Mouse (Mus musculus) cerebellum, adult 8-10 months (tissue): ENCODE measurements at regions not wholly inside any gene's neighbourhood (a gene's known extent, or its start where the extent isn't known, plus 50 kb on each side); places are given as distances from the start of the nearest gene placed in this dataset.

ENCODE experiments used
- DNase-seq: peaks from one replicate; pipeline ENCODE4 v3.0.0; 2022

DNA sequence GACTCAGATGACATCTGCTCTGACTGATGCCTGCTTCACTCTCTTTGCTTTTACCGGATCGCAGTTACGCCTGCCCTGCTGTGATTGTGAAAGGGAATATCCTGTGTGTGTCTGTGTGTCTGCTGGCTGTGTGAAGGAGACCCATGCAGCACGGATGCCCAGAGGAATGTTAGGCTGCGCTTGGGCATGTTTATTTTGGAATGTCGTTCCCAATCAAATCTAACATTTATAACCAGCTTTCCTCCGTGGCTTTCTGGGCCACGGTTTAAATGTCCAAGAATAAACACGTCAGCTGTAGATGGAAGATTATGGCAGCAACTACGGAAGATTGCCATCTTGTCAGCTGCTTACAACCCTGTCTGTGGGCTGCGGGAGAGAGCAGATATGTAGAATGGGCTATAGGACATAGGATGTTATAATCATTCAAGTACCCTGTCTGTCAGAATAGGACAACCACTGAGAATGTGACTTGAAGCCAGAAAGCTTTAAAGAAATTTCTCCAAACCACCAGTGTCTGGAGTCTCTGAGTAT is 464.5 kb downstream of the 1700129C05Rik start:
- no peak for DNase-seq

DNA sequence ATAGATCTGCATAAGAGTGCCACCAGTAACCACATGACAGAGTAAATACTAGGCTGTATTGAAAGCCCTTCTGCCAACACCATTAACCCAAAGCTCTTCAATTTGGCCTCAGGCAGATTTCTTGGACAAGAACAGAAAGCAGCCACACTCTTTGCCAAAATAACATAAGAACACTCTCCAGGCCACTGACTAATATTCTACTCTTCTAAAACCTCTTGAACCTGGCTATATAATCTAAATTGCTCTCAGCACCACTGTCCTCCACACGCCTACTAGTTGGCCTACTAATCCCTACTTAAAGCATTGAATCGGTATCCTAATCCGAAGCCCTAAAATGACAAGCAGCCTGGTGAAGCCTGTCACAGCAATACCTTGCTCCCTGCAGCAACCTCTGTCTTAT is 467.5 kb downstream of the 1700129C05Rik start:
- DNase-seq: no peak

DNA sequence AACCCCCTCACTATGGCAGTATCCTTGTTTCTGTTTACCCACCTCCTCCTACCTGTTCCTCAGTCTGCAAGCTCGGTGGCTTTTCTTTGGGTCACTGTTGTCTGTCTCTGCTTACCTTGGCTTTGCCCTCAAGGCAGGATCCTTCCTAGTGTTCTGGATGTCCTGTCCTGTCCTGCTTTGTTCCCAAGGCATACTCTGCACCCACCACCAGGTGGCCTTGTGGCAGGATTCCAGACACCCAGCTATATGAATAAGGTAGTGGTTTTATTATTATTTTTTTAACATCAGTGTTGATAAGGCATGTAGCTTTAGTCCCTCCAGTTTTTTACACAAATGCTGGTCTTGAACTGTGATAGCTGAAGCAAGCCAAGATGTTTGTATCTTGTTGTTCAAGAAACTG is 478.7 kb downstream of the 1700129C05Rik start:
- no peak for DNase-seq

DNA sequence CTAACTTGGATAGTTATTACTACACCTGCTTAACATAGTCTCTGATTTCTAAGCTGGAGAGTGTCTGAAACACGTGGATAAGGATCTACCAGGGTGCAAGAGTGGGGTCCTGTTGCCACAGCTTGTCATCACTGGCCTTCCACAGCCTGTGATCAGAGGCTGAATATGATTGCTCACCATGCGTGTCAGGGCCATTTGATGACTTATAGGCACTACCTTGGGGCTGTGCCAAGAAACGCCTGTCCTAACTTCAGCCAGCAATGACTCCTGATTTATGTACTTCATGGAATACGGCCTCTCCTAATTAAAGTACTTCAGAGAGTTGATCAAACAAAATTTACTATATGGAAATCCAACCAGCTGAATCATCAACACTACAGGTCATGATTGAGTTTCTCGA is 480.1 kb downstream of the 1700129C05Rik start:
- no peak for DNase-seq

DNA sequence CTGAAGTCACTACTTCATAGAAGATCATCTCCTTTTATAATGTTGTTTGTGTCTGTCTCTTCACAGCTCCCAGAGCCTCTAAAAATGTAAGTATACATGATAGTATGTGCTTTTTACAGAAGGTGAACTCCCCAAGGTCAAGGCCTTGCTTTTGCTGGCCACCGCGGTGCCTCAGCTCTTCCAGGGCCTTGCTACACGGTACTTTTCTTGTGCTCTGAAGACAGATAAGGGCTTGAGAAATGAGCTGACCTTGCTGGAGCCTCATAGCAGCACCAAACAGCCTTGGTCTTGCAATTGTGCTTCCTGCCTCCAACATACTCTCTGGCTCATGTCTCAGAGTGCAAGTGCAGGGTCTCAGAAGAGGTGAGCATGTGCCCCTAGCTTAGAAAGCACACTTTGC is 481.3 kb downstream of the 1700129C05Rik start:
- DNase-seq: no peak

DNA sequence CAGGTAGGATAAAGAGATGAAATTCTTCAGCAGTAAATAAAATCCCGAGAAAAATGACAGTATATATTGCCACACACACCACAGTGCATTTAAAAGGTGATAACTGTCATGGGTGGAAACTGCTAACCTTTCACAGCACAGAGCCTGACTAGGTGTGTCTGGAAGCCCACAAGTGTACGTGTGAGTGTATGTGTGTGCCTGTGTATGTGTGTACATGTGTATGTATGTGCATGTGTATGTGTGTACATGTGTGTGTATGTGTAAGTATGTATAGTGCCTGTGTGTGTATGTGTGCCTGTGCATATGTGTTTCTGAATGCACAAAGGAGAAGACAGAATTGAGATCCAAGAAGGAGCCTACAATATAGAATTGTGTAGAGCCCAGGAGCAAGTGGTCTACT is 485.4 kb downstream of the 1700129C05Rik start:
- no peak for DNase-seq

DNA sequence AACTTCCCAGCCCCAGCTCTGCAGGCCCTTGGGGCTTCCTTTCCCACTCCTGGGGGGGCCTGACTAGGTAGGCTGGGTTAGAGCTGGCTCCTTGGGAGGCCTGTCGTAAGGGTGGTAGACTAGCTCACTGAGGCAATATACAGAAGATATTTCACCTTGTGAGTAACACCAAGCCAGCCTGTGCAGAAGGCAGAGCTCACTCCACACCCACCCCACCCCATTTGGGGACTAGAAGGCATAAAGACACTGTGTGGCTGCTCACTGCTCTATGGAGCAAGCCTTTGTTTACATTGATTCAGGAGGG is 485.8 kb downstream of the 1700129C05Rik start:
- DNase-seq: no peak

DNA sequence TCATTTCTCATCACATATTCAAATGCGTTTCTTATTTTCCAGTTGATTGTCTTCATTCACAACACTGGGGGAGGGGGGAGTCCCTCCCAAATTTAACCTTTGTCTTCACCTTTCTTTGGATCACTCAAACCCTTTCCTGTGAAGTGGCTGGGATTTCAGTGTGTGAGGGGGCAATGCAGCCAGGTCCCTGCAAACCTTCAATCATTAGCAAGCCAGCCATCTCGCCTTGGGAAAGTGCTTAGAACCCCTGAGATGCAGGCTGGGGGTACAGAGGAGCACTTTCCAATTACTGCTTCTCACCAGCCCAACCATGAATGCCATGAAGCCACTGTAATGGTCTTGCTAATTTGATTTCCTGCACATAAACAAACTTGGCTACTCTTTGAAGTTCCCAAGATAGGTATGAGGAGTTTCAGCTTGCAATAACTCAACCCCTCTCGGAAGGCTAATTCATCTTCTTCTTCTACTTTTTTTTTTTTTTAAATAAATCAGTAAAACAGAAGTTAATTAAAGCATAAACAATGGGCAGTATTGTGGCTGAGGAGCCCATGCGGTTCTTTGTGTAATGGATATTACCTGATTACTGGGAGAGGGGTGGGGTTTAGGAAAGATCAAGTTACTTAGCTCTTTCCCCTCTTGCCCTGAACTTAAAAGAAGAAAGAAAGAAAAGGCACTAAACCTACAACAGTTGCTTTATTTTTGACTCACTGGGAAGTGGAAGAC is 486.3 kb downstream of the 1700129C05Rik start:
- no peak for DNase-seq

DNA sequence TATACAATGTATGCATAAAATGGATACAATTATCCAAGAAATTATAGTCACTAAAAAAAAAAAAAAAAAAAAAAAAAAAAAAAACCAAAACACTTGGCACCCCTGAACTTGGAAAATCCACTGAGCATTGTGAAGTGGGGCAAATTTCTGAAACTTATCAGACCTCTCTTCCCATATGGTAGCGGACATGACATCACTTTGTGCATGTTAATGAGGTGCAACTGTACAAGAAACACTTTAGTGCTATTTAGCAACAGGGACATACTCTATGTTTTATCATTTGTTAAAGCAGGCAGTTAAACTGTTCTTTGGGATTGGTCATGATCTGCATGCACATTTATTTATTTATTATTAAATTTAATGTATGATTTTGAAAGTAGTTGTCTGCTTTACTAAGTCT is 489.7 kb downstream of the 1700129C05Rik start:
- no peak for DNase-seq

DNA sequence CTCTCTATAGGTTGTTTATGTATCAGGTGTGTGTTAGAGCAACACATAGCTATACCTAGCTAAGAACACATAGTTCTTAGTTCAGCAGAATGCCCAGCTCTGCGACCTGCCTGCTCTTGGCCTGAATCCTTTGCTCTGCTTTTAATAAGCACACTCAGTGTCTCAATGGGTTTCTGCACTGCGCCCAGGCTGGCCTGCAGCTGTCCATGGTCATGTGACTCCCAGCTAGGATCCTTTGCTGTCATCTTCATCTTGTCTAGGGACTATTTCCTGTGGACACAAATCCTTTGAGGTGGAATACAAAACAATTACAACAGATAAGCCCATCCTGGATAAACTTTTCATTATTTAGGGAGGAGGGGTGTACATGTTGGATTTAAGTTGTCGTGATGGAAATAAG is 490.7 kb downstream of the 1700129C05Rik start:
- no peak for DNase-seq

DNA sequence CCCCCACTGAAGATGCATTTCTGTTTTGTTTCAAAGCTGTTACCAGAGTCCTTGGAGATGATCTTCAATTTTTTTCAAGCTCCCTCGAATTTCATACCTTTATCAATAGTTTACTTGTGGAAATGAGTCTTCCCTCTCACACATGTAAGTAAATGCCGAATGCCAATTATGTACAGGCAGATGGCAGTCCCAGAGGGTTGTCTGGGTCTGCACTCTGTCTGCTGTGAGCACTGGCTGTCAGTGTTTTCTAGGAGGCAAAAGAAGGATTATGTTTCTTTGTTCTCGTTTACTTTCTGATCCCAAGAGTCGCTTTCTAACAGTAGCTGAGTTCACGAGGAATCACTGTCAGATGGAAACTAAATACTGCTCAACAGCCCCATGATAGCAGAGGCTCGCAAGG is 491.5 kb downstream of the 1700129C05Rik start:
- DNase-seq: no peak

DNA sequence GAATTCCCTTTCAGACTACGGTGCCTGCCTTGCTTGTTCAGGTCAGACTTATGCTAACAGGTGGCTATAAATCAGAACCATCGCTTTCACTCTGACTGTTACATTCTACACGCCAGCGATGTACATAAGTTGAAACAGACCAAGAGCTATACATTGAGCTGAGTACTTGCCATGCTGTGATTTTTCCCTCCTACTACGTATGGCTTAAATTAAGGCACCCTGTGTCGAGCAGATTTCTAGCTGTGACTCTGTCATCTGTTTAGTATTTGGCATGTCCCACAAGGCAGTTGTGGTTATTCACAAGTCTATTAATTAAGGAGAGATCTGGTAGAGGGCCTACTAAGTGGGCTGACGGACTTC is 504.4 kb downstream of the 1700129C05Rik start:
- no peak for DNase-seq

DNA sequence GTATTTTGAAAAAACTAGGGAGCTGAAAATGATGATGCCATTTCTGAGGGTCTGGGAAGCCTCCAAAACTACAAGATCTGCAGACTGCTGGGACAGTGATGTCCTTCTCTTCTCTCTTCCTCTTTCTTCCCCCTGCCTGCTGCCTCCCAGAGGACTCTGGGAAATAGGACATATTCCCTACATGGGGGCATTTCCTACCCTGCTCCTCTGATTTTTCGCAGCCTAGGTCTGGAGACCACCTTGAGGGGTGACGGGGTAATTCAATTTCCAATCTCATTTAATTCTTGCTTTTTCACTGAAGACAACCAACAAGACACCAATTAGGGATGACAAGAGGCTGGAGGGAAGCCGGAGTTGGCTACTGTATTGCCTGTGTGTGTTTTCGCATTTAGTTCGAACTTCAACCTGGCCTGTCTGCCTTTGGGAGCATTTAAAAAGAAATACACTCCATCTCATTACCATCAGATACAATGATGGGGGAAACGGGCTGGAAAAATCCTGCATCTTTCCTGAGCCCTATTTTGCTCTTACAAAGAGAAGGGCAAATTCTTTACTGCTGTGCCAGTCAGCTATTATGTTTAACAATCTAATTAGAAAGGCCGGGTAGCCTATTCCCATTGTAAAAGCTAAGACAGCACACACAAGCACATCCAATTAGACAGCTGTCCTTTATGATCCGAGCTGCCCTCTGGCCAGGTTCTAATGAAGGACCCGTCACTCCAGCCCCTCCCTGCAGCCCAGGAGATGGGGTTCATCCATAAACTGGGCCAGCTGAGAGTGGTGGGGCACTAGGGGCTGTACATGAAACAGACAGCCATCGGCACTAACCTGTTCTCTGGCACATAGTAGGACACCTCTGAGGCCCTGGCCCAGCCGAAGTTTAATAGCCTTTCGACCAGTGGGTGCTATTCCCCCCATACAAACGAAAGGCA is 505.0 kb downstream of the 1700129C05Rik start:
- no peak for DNase-seq

DNA sequence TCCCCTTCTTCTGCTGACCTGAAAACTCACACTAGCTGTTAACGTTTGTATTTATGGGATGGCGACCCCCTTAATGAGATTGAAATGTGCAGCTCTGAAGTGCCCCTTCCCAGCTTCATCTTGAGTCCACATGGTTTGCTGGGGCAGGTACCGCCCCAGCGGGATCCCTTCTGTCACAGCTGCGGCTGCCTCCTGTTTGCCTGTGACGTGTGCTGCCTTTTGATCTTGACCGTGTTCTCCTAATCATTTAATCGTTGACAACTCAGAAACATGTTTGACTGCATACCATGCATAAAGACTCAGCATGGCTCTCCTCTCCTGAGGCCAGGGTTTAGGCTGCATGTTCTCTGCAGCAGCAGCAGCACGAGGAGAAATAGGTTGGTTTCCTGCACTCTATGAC is 511.5 kb downstream of the 1700129C05Rik start:
- no peak for DNase-seq

DNA sequence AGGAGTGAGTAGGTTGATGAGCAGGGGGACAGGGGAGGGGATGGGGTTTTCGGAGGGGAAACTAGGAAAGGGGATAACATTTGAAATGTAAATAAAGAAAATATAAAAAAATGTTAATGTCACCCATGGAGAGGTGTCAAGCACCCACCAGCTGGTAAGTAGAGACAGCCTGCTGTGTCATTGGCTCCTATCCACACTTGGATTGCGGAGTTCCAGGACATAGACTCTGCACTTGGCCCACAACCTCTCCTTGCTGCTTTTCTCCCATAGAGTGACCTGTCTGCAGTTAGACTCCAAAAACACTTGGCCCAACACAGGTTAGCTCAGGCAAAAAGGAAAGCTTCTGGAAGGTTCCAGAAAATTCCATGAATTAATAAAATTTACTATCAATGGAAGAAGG is 514.4 kb downstream of the 1700129C05Rik start:
- peak; percentile 16 for DNase-seq

DNA sequence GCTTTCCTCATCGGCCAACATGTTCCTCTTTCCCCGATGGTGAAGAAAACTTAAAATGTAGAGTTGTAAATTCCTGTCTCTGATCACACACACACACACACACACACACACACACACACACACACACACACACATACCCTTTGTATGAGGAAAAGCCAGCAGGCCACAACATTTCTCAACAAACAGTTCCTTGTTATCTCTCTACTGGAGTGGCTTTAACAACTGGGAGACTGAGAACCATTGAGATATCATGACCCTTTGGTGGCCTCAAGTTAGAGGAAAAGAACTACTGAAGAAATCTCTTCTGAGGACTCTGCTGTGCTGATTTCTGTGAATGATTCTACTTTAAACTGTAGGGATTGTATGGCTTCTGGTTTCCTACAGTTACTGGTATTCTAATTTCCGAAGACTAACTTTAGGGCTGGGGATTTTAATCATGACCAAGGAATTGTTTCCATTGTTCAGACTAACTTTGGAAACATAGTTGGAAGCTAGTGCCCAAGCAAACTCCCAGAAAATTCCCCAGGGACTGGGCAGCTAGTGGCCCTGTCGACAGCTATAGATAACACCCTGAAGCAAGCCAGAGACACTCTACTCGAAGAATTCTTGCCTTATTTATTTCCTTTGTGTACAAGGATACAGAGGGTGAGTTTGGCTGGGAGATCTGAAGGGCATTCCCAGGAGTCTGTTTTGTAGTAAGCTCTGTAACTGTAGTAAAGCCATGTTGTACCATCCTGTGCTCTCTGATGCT is 516.0 kb downstream of the 1700129C05Rik start:
- no peak for DNase-seq

DNA sequence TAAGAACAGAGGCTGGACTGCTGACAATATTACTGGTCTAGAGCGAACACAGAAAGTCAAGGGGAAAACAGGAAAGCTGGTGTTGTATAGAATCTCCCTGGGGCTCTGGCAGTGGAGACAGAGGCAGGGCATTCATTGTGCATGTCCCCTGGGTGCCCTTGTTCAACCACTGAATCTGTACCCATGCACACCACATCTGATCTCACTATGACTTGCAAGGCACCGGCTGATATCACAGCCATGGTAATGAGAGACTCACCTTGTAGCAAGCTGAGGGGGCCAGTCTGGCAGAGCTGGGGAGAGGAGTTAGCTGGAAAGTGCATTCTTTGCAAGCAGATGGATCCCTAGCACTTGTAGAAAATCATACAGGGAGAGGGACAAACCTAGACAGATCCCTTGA is 522.5 kb downstream of the 1700129C05Rik start:
- DNase-seq: no peak

DNA sequence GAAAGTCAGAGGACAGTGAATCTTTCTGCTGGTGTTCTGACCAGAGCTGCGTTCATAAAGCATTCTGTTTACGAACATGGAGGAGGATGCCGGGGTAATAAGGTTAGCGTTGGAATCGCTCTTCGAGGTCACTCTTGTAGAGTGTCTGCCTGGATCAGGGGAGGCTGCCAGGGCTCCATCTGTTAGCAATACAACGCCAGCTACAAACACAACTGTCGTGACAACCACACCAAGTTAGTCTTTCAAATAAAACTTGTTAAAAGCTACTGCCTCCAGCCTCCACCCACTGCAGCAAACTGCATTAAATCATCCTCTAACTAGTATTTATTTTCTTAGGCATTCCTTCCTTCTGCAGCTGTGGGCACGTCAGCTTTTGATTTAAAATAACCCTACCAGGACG is 525.0 kb downstream of the 1700129C05Rik start:
- DNase-seq: no peak

DNA sequence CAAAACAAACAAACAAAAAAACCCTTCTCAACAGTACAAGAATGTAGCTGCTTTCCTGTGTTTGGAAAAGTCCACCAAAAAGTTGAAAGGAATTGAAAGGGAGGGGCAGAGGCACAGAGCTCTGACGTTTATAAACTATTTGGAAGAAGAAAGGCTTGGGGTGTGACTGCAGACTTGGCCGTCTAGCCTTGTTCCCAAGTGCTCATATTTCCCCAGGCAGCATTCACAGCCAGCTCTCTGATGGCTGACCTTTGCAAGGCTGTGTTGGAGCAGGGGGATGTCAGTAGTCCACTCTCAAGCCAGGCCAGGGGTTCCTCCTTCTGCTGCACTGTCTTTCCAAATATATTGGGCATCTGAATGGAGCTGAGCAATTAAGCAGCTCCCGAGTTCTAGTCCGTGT is 534.5 kb downstream of the 1700129C05Rik start:
- DNase-seq: no peak

DNA sequence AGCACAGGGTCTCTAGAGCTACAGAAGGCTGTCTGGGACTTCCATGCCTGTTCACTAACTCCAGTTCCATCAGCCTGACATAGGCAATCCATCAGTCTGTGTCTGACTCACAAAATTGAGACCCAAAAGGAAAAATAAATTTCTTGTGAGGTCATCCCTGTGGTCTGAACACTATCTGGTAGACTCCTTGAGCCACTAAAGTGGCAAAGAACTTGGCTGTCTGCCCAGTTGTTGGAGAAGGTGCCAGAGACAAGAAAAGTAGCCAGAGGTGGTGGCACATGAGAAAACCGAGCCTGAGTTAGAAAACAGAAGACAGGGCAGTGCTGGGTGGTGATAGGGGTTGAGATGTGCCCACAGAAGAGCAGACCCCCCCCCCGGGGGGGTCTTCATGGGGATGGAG is 535.0 kb downstream of the 1700129C05Rik start:
- no peak for DNase-seq

DNA sequence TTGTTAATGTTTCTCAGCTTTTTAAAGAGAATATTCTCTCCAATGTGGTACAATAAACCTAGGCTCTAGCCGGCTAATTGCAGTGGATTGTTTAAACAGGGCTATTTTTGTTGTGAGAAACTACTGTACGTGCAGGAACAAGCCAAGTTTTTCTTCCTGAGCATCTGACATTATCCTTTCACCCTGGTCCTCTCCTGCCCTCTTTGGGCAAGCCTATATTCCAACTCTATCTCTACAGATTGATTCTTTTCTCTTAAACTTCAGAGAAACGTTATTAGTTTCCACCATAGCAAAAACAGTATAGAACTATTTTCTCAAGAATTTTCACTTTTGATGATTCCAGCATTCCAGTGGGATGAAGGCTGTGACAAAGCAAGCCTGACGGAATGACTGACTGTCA is 535.2 kb downstream of the Fgf9 start:
- no peak for DNase-seq

DNA sequence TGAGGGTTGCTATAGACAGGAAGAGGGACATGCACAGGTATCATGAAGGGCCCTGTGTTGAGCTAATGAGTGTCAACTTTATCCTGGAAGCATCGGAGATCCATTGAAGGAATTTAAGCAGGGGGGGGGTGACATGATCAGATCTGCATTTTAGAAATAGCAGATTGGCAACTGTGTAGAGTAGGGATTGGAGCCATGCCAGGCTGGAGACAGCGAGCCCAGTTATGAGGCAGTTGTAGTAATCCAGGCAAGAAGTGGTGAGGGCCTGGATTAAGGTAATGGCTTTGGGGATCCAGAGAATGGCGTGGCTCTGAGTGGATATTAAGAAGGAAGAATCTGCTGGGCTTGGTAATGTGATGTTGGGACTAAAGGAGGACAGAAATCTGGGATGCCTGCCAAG is 528.5 kb downstream of the Fgf9 start:
- no peak for DNase-seq

DNA sequence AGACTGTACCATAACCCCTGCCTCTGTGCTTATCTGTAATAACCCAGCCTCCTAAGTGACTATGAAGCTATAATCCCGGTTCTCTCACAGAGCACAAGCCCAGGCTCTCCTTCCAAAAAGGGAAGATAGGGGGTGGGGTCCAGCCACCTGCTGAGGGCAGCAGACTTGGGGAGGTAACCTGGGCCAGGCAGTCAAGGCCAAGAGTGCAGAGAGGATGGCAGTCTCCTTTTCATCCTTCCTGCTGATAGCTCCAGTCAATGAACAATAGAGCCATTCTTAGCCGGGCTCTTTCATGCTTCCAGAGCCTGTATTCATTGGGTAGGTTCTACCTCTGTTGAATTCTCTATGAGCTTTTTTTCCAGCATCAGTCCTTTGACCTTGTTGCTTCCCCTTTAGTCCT is 527.5 kb downstream of the Fgf9 start:
- no peak for DNase-seq

DNA sequence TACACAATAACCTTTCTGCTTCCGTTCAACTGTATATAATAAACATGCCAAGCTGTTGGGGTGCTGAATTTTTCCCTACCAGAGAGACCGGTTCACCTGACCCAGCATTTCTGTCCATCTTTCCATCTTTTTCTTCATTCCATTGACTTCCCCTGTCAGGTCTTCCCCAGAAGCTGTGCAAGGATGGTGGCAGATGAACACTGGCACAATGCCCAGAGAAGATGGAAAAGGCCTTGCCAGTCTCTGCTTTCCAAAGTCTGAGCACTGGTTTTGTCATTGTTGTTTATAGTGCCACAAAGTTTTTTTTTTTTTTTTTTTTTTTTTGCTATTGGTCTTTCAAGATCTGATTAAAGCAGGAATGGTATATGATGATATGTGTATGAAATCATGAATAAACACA is 526.6 kb downstream of the Fgf9 start:
- DNase-seq: no peak
